Mouse (Mus musculus): ENCODE measurements around the gene Dusp7. TPM values are rescaled to one million over a fixed set of nuclear protein-coding genes. Genes with fewer than 3 reads are reported as not detected.

Gene Dusp7
- total RNA-seq, 1 experiment from 2014 or later = 22.0 TPM

GRCm38 (mm10) chr9:106372431-106373412 is 4.3 kb downstream of the Dusp7 start:
- peak; percentile 51; the same call in 1 of the 2 replicates for ATAC-seq (ENCODE audit: extremely low read depth, insufficient number of reproducible peaks, low FRiP score, poor library complexity, severe bottlenecking)

- no peak for ATAC-seq (ENCODE audit: extremely low read depth, insufficient number of reproducible peaks, low FRiP score, poor library complexity, severe bottlenecking)
These were observed 5.5 kb downstream of the Dusp7 start for GRCm38 (mm10) chr9:106373973-106374372.

DNA sequence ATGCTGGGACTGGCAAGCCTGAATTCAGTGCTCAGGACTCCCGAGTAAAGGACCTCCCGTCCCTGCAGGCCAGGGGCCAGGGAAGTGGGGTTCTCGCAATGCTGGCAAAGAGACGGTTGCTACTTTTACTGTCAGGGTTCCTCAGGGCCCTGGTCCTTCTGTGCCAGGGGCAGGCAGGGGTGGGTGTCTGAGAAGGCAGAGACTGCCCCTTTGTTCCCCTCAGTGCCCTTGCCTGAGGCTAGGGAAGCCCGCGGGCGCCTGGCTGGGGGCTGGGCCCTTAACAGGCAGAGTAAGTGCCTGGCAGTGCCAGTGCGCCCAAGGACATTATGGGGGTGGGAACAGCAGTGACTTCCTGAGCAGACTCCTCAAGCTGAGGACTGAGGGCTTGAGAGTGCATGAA is 8.8 kb downstream of the Dusp7 start:
- no peak for ATAC-seq (ENCODE audit: extremely low read depth, insufficient number of reproducible peaks, low FRiP score, poor library complexity, severe bottlenecking)

DNA sequence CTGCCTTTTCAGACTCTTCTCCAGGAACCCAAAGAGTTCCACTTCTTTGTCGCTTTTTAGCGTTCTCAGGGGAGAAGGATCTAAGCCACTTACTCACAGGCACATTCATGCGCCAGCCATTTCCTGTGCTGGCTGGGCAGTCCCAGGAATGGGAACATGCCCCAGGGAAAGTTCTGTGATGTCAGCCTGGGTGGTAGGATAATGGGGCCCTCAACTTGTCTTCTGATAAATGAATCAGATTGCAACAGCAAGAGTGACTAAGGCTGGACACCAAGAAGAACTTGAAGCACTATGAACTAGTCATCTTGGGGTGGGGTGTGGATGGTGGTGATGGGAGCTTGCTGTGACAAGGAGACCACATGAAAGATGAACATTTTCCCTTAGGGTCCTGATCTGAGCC is 9.6 kb downstream of the Dusp7 start:
- ATAC-seq (ENCODE audit: extremely low read depth, insufficient number of reproducible peaks, low FRiP score, poor library complexity, severe bottlenecking) = no peak

- no peak for ATAC-seq (ENCODE audit: extremely low read depth, insufficient number of reproducible peaks, low FRiP score, poor library complexity, severe bottlenecking)
These were observed 10.3 kb downstream of the Dusp7 start for GRCm38 (mm10) chr9:106378753-106379152.

- ATAC-seq (ENCODE audit: extremely low read depth, insufficient number of reproducible peaks, low FRiP score, poor library complexity, severe bottlenecking) = peak; percentile 67
These were observed 17.9 kb downstream of the Dusp7 start for GRCm38 (mm10) chr9:106386181-106386864.

- ATAC-seq (ENCODE audit: extremely low read depth, insufficient number of reproducible peaks, low FRiP score, poor library complexity, severe bottlenecking) = no peak
These were observed 24.5 kb downstream of the Dusp7 start for GRCm38 (mm10) chr9:106392828-106393527.

DNA sequence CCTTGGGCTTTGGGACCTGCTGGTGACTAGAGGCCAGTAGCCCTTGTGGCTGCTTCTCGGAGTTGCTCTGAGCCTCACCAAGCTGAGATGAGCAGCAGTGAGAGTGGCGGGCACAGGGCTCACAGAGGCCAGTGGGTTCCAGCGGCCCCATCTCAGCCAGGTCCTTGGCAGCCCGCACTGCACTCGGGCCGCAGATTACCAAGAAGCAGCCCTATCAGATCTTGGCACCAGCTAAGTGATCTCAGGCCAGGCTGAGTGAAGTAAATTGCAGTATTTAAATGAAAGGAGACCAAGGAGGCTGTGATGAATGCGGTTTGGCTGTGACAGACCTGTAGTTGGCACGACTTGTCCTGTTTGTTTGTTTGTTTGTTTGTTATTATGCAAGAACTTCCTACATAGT is 25.1 kb downstream of the Dusp7 start:
- ATAC-seq (ENCODE audit: extremely low read depth, insufficient number of reproducible peaks, low FRiP score, poor library complexity, severe bottlenecking) = no peak

- peak; percentile 71 for ATAC-seq (ENCODE audit: extremely low read depth, insufficient number of reproducible peaks, low FRiP score, poor library complexity, severe bottlenecking)
These were observed 26.5 kb downstream of the Dusp7 start for GRCm38 (mm10) chr9:106394649-106395602.

DNA sequence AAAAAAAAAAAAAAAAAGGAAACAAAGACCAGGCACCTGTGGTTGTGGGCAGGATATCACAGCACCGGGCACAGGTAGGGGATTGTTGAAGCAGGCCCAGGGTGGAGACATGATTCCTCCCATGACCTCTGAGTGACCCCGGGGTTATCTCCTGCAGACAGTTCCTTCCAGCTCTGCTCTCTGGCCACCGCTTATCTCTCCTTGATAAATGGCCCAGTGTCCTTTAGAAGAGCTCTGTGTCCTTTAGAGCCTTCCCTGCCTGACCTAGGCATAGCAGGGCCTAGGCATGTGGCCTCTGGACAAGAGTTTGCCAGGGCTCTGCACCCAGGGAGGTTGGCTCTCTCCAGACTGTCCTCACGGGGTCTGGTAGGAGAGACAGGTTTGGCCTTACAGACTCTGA is 29.3 kb downstream of the Dusp7 start:
- ATAC-seq (ENCODE audit: extremely low read depth, insufficient number of reproducible peaks, low FRiP score, poor library complexity, severe bottlenecking) = no peak

GRCm38 (mm10) chr9:106398667-106399311 is 30.4 kb downstream of the Dusp7 start:
- no peak for ATAC-seq (ENCODE audit: extremely low read depth, insufficient number of reproducible peaks, low FRiP score, poor library complexity, severe bottlenecking)

DNA sequence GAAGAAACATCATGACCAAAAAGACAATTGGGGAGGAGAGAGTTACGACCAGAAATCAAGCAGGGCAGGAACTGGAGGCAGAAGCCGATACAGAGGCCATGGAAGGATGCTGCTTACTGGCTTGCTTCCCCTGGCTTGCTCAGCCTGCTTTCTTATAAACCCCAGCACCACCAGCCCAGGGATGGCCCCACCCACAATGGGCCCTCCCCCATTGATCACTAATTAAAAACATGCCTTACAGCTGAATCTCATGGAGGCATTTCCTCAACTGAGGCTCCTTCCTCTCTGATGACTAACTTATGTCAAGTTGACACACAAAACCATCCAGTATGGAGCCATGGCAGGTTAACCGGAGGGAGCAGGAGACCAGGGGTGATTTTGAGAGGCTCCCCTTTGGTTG is 31.4 kb downstream of the Dusp7 start:
- ATAC-seq (ENCODE audit: extremely low read depth, insufficient number of reproducible peaks, low FRiP score, poor library complexity, severe bottlenecking) = no peak

DNA sequence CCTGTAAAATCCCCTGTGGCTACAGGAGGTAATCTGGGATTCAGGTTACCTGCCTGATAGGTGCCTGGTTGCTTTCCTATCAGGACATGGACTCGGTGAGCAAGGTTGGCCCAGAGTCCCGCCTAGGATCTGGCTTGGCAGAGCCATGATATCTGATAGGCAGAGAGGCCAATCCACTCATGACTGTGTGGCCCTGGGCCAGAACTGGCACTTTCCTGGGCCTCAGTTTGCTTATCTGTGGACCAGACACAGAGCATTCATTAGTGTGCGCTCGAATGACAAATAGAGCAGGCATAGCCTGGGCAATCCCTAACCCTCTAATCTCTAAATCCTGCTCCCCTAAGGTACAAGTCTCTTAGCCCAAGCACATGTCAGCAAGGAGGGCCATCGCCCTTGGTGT is 33.7 kb downstream of the Dusp7 start:
- no peak for ATAC-seq (ENCODE audit: extremely low read depth, insufficient number of reproducible peaks, low FRiP score, poor library complexity, severe bottlenecking)

- ATAC-seq (ENCODE audit: extremely low read depth, insufficient number of reproducible peaks, low FRiP score, poor library complexity, severe bottlenecking) = no peak
These were observed 34.4 kb downstream of the Dusp7 start for GRCm38 (mm10) chr9:106402607-106403375.

DNA sequence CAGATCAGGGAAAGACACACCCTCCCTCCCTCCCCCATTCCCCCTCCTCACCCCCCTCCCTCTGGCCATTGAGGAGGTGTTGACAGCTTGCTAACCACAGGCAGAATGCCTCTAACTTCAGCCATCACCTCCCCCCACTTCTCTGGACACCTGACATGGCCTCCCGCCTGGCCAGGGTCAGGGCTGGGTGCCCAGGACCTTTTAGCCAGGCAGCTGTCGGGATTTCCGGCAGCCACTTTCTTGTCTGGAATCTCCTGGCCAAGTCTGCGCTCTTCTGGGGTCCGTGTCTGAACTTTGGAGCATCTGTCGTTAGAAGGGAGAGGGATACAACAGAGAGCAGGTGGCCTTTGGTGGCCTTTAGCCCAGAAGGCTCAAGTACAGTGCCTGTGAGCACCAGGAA is 36.8 kb downstream of the Dusp7 start:
- ATAC-seq (ENCODE audit: extremely low read depth, insufficient number of reproducible peaks, low FRiP score, poor library complexity, severe bottlenecking) = no peak

DNA sequence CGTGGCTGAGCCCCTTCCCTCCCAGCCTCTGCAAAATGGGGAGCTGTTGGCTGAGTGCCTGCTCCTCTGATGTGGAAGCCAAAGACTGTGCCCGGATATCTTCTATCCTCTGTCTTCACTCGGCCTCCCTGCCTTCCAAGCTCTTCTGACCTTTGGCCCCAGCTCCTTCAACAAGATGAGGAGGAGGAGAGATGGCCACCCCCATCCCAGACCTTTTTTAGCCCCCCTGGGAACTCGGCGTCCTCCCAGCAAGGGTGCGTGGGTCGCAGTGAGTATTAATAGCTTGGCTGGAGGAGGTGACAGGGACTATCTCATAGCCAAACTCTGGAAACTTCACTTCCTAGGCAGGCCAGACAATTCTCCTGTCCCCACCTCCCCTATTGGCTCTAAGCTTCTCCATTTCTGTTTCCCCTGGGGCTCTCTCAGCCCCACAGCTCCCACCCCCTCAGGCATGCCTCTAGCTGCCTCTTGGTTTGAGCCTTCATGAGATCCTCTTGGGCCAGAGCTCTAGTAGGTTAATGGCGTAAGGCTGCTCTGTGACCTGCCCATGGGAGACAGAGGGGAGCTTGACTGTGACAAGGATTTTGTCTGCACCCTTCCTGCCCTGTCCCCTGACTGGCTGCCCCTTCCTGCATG is 38.1 kb downstream of the Dusp7 start:
- ATAC-seq (ENCODE audit: extremely low read depth, insufficient number of reproducible peaks, low FRiP score, poor library complexity, severe bottlenecking) = no peak

- ATAC-seq (ENCODE audit: extremely low read depth, insufficient number of reproducible peaks, low FRiP score, poor library complexity, severe bottlenecking) = no peak
These were observed 40.7 kb downstream of the Dusp7 start for GRCm38 (mm10) chr9:106409096-106409495.
